Mouse (Mus musculus) MEL (cell line): ENCODE results near the gene Arhgef15. TPM values are rescaled to one million over a fixed set of nuclear protein-coding genes. Genes with fewer than 3 reads are reported as not detected.

Source experiments
- DNase-seq: peaks from one replicate; pipeline ENCODE4 v3.0.0; 2011; ENCODE audit warnings: low read depth, low spot score
- H3K27ac ChIP-seq: 2 replicates; pipeline ENCODE4 v1.5.1; 2012; ENCODE audit warnings: low read depth, mild to moderate bottlenecking, control low read depth, low read length, moderate library complexity; ENCODE audit not compliant: control insufficient read depth
- H3K27me3 ChIP-seq, 2 experiments: fragments of 150-350 bp in 1 of 2; sonication (generic) in 1 of 2; 2 replicates each; pipeline ENCODE4 v1.6.1; 2012; ENCODE audit warnings: low read length in 2 of 2, mild to moderate bottlenecking in 2 of 2, improper control_type of control experiment in 1 of 2, moderate library complexity in 1 of 2; ENCODE audit not compliant: insufficient read depth in 2 of 2, control insufficient read depth in 1 of 2
- H3K36me3 ChIP-seq, 2 experiments: 2 replicates each; pipeline ENCODE4 v1.6.1; 2012 to 2014; ENCODE audit warnings: low read length in 2 of 2, improper control_type of control experiment in 1 of 2, inconsistent platforms in 1 of 2, mild to moderate bottlenecking in 1 of 2; ENCODE audit not compliant: insufficient read depth in 2 of 2, control insufficient read depth in 1 of 2
- H3K4me1 ChIP-seq, 2 experiments: fragments of 150-350 bp in 1 of 2; sonication (generic) in 1 of 2; 2 replicates each; pipeline ENCODE4 v1.6.1; 2012; ENCODE audit warnings: low read length in 2 of 2, improper control_type of control experiment in 1 of 2, mild to moderate bottlenecking in 1 of 2; ENCODE audit not compliant: insufficient read depth in 2 of 2, control insufficient read depth in 1 of 2
- H3K4me3 ChIP-seq, 2 experiments: fragments of 150-350 bp in 1 of 2; sonication (generic) in 1 of 2; 2 replicates each; pipeline ENCODE4 v1.5.1; 2012; ENCODE audit warnings: low read depth in 2 of 2, low read length in 2 of 2, mild to moderate bottlenecking in 2 of 2, moderate library complexity in 2 of 2, control low read depth in 1 of 2, improper control_type of control experiment in 1 of 2; ENCODE audit not compliant: control insufficient read depth in 1 of 2, insufficient read depth in 1 of 2
- H3K79me2 ChIP-seq: 2 replicates; pipeline ENCODE4 v1.6.1; 2012; ENCODE audit warnings: mild to moderate bottlenecking, low read length, moderate library complexity; ENCODE audit not compliant: control insufficient read depth, poor library complexity, insufficient read depth
- H3K9ac ChIP-seq: 2 replicates; pipeline ENCODE4 v1.6.1; 2012; ENCODE audit warnings: low read depth, mild to moderate bottlenecking, control low read depth, low read length, moderate library complexity; ENCODE audit not compliant: control insufficient read depth, poor library complexity, severe bottlenecking
- H3K9me3 ChIP-seq: fragments of 150-350 bp; sonication (generic); replicated peaks from 2 replicates; pipeline ENCODE4 v1.6.1; 2012; ENCODE audit warnings: mild to moderate bottlenecking, low read length, improper control_type of control experiment, moderate library complexity; ENCODE audit not compliant: insufficient read depth
- BHLHE40 ChIP-seq: IDR thresholded peaks from 2 replicates; pipeline ENCODE4 v1.6.1; 2012; ENCODE audit warnings: low read depth, mild to moderate bottlenecking, inconsistent platforms, low read length, improper control_type of control experiment, borderline replicate concordance
- CHD1 ChIP-seq: IDR thresholded peaks from 2 replicates; pipeline ENCODE4 v1.6.1; 2012; ENCODE audit warnings: low read depth, mild to moderate bottlenecking, inconsistent platforms, low read length, improper control_type of control experiment
- CHD2 ChIP-seq: IDR thresholded peaks from 2 replicates; pipeline ENCODE4 v1.6.1; 2011; ENCODE audit warnings: low read length, improper control_type of control experiment
- CTCF ChIP-seq, 3 experiments: IDR thresholded peaks in 2 of 3; conservative IDR thresholded peaks in 1 of 3; 2 replicates each; pipeline ENCODE4 v1.5.1; 2011 to 2012; ENCODE audit warnings: low read length in 3 of 3, low read depth in 2 of 3, mild to moderate bottlenecking in 2 of 3, improper control_type of control experiment in 1 of 3, inconsistent platforms in 1 of 3, mixed read lengths in 1 of 3, moderate library complexity in 1 of 3; ENCODE audit not compliant: control insufficient read depth in 1 of 3, insufficient read depth in 1 of 3, poor library complexity in 1 of 3, severe bottlenecking in 1 of 3
- ELF1 ChIP-seq: IDR thresholded peaks from 2 replicates; pipeline ENCODE4 v1.6.1; 2014; ENCODE audit warnings: low read depth, mild to moderate bottlenecking, inconsistent platforms, low read length, improper control_type of control experiment, moderate library complexity
- EP300 ChIP-seq, 2 experiments: IDR thresholded peaks; 2 replicates each; pipeline ENCODE4 v1.6.1; 2011; ENCODE audit warnings: improper control_type of control experiment in 2 of 2, low read length in 2 of 2, low read depth in 1 of 2, mild to moderate bottlenecking in 1 of 2
- ETS1 ChIP-seq: IDR thresholded peaks from 2 replicates; pipeline ENCODE4 v1.6.1; 2012; ENCODE audit warnings: low read depth, mild to moderate bottlenecking, inconsistent platforms, low read length, improper control_type of control experiment, moderate library complexity
- GABPA ChIP-seq: IDR thresholded peaks from 2 replicates; pipeline ENCODE4 v1.6.1; 2012; ENCODE audit warnings: low read depth, mild to moderate bottlenecking, inconsistent platforms, low read length, improper control_type of control experiment, moderate library complexity
- MAX ChIP-seq: IDR thresholded peaks from 2 replicates; pipeline ENCODE4 v1.6.1; 2011; ENCODE audit warnings: low read length, improper control_type of control experiment
- MAZ ChIP-seq: IDR thresholded peaks from 2 replicates; pipeline ENCODE4 v1.6.1; 2012; ENCODE audit warnings: low read depth, mild to moderate bottlenecking, inconsistent platforms, low read length, improper control_type of control experiment
- MXI1 ChIP-seq: IDR thresholded peaks from 2 replicates; pipeline ENCODE4 v1.6.1; 2011; ENCODE audit warnings: mild to moderate bottlenecking, low read depth, low read length, improper control_type of control experiment
- MYB ChIP-seq: IDR thresholded peaks from 2 replicates; pipeline ENCODE4 v1.6.1; 2011; ENCODE audit warnings: mild to moderate bottlenecking, low read depth, low read length, improper control_type of control experiment
- NRF1 ChIP-seq: IDR thresholded peaks from 2 replicates; pipeline ENCODE4 v1.6.1; 2014; ENCODE audit warnings: low read depth, mild to moderate bottlenecking, inconsistent platforms, low read length, improper control_type of control experiment, moderate library complexity; ENCODE audit not compliant: poor library complexity, insufficient read depth, severe bottlenecking
- POLR2AphosphoS2 ChIP-seq: IDR thresholded peaks from 2 replicates; pipeline ENCODE4 v1.6.1; 2011; ENCODE audit warnings: low read length, improper control_type of control experiment
- RCOR1 ChIP-seq: IDR thresholded peaks from 2 replicates; pipeline ENCODE4 v1.6.1; 2012; ENCODE audit warnings: low read depth, mild to moderate bottlenecking, inconsistent platforms, low read length, improper control_type of control experiment
- SIN3A ChIP-seq: IDR thresholded peaks from 2 replicates; pipeline ENCODE4 v1.6.1; 2012; ENCODE audit warnings: low read length, improper control_type of control experiment, inconsistent platforms
- TAL1 ChIP-seq: IDR thresholded peaks from 2 replicates; pipeline ENCODE4 v1.6.1; 2012; ENCODE audit warnings: mild to moderate bottlenecking, inconsistent platforms, low read length, moderate library complexity, mixed read lengths
- TCF12 ChIP-seq: IDR thresholded peaks from 2 replicates; pipeline ENCODE4 v1.6.1; 2014; ENCODE audit warnings: low read depth, mild to moderate bottlenecking, inconsistent platforms, low read length, improper control_type of control experiment, moderate library complexity
- USF2 ChIP-seq, 2 experiments: IDR thresholded peaks; 2 replicates each; pipeline ENCODE4 v1.6.1; 2011 to 2012; ENCODE audit warnings: improper control_type of control experiment in 2 of 2, low read length in 2 of 2, borderline replicate concordance in 1 of 2, inconsistent platforms in 1 of 2, low read depth in 1 of 2, mild to moderate bottlenecking in 1 of 2; ENCODE audit not compliant: insufficient read depth in 1 of 2
- ZKSCAN1 ChIP-seq: IDR thresholded peaks from 2 replicates; pipeline ENCODE4 v1.6.1; 2012; ENCODE audit warnings: low read depth, mild to moderate bottlenecking, inconsistent platforms, low read length, improper control_type of control experiment, moderate library complexity
- ZMIZ1 ChIP-seq: IDR thresholded peaks from 2 replicates; pipeline ENCODE4 v1.6.1; 2012; ENCODE audit warnings: low read depth, mild to moderate bottlenecking, inconsistent platforms, low read length, improper control_type of control experiment, moderate library complexity
- polyA plus RNA-seq, 2 experiments: library from polyadenylated mRNA; stranded (reverse) in 1 of 2; unstranded in 1 of 2; fragments of >175 nt in 1 of 2; fragments of >200 nt in 1 of 2; gene quantifications; 2 replicates each; pipeline versions ENCODE4 v1.2.1 to v1.2.4; 2012; ENCODE audit warnings: low replicate concordance in 2 of 2, low read depth in 1 of 2; ENCODE audit not compliant: insufficient read length in 2 of 2, insufficient read depth in 1 of 2, missing spikeins in 1 of 2
- total RNA-seq: library from RNA; depleted of rRNA; stranded (reverse); fragments of 300-350 nt; gene quantifications from 2 replicates; pipeline ENCODE4 v1.2.3, GENCODE M21; 2012

Gene Arhgef15
- total and polyA plus RNA-seq, 3 experiments: 0.23 to 0.74 TPM; not detected in 1

- no peak for TF ChIP-seq TAL1
- no peak for TF ChIP-seq USF2 (IDR thresholded peaks at IDR 0.05; ENCODE audit: borderline replicate concordance in 1 of 2, insufficient read depth in 1 of 2, low read depth in 1 of 2, low read length in 2 of 2)
- TF ChIP-seq POLR2AphosphoS2: no peak
- no peak for TF ChIP-seq NRF1
- no peak for TF ChIP-seq BHLHE40
- no peak for TF ChIP-seq EP300 (IDR thresholded peaks at IDR 0.05; ENCODE audit: low read depth in 1 of 2, low read length in 2 of 2)
- TF ChIP-seq RCOR1: no peak
- no peak for TF ChIP-seq CTCF (IDR thresholded peaks at IDR 0.05 in 2 of 3, conservative IDR thresholded peaks at IDR 0.05 in 1 of 3; ENCODE audit: control insufficient read depth in 1 of 3, insufficient read depth in 1 of 3, low read depth in 2 of 3, low read length in 3 of 3, poor library complexity in 1 of 3, severe bottlenecking in 1 of 3)
- no peak for TF ChIP-seq MAZ
- no peak for TF ChIP-seq GABPA
- no peak for TF ChIP-seq ELF1
- no peak for TF ChIP-seq CHD2
- TF ChIP-seq, all 39 proteins: peak for 0
- Histone ChIP-seq H3K27me3 (no peaks in the 10 kb centered on the region), H3K4me3 (no peak overlapping the region)
Measured at GRCm38 (mm10) chr11:68975601-68976000, 18.3 kb upstream of the Arhgef15 start.

GRCm38 (mm10) chr11:68975085-68975484, 17.8 kb upstream of the Arhgef15 start, which contains the start of gene Rangrf:
TSS of gene Rangrf (minus strand) at chr11:68975185.
- peaks cover 6 to 15% of the 10 kb centered on the region in 2 experiments for H3K4me1 ChIP-seq
- no peaks in the 10 kb centered on the region for H3K9me3 ChIP-seq
- H3K9ac ChIP-seq: peak within 1 kb of the TSS; percentile 59
- TF ChIP-seq ZKSCAN1 (no peak), ZMIZ1 (no peak), MAX (no peak), ELF1 (no peak), SIN3A (no peak), TCF12 (no peak), RCOR1 (no peak), ETS1 (no peak), MYB (no peak), MXI1 (no peak), EP300 (IDR thresholded peaks at IDR 0.05; ENCODE audit: low read depth in 1 of 2, low read length in 2 of 2) (no peak), CHD1 (no peak)
- TF ChIP-seq, all 39 proteins: peak for 0
- H3K27me3 ChIP-seq: no peaks in the 10 kb centered on the region
- peak within 1 kb of the TSS; percentile 75 to 76 for H3K4me3 ChIP-seq
- DNase-seq: no peak
- H3K27ac ChIP-seq: no peak within 1 kb of the TSS
- peaks cover 0 to 10% of the 10 kb centered on the region in 2 experiments; a peak in 2 of 4 replicates for H3K36me3 ChIP-seq
- H3K79me2 ChIP-seq: no peaks in the 10 kb centered on the region; the same call in 1 of the 2 replicates

More at GRCm38 (mm10) chr11:68975601-68976000, 18.3 kb upstream of the Arhgef15 start:
- Histone ChIP-seq H3K9ac (no peak overlapping the region), H3K9me3 (no peaks in the 10 kb centered on the region), H3K27ac (no peak overlapping the region), H3K4me1 (peaks cover 6 to 16% of the 10 kb centered on the region in 2 experiments), H3K36me3 (peaks cover 0 to 10% of the 10 kb centered on the region in 2 experiments; a peak in 2 of 4 replicates), H3K79me2 (no peaks in the 10 kb centered on the region; the same call in 1 of the 2 replicates)
- DNase-seq: no peak
